Mouse (Mus musculus): ENCODE measurements around the gene Kbtbd4. TPM values are rescaled to one million over a fixed set of nuclear protein-coding genes. Genes with fewer than 3 reads are reported as not detected.
"Not testable (repeated sequence)": the region's sequence is repeated elsewhere in the genome, so short reads cannot be mapped to it uniquely, and the experiment has no call there.

Gene Kbtbd4
- polyA plus RNA-seq, 1 experiment from 2014 or later, result 55.9 TPM

GRCm38 (mm10) chr2:90885218-90886041, 19.1 kb upstream of the Kbtbd4 start, which contains the start of gene C1qtnf4:
TSS of gene C1qtnf4 (plus strand) at chr2:90885860.
- peak within 1 kb of the TSS; percentile 83 for H3K27ac ChIP-seq

DNA sequence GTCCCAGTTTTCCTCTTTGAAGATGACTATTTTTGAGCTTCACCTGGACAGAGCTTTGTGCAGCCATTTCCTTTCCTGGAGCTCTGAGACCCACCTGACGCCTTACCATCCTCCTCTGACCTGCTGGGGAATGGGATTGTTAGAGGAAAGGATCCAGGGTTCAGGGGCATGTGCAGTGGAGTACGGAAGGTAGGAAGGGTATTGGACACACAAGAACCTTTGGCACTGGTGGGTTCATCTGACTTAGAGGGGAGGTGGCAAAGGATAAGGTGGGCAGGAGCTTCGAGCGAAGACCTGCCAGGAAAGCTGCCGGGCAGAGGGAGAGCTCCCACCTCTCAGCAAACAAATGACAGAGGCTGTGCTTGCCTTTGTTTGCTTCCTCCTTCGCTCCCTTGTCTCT, 18.1 kb upstream of the Kbtbd4 start:
- no peaks in the 10 kb centered on the region for H3K9me3 ChIP-seq
- H3K27me3 ChIP-seq (ENCODE audit: insufficient read depth, poor library complexity, severe bottlenecking), result peaks cover 79% of the 10 kb centered on the region
- peak overlapping the region; percentile 65 for H3K4me3 ChIP-seq
- H3K4me1 ChIP-seq (replicated peaks), result peaks cover 40% of the 10 kb centered on the region
- H3K36me3 ChIP-seq, result no peaks in the 10 kb centered on the region
- H3K27ac ChIP-seq, result peak overlapping the region; percentile 53; the same call in 1 of the 2 replicates
- peak; percentile 15 for DNase-seq (ENCODE audit: low spot score)
- 13% methylated on average over 6 of the region's 6 CpGs for WGBS

More at GRCm38 (mm10) chr2:90885218-90886041, 19.1 kb upstream of the Kbtbd4 start, which contains the start of gene C1qtnf4:
- Histone ChIP-seq H3K4me1 (replicated peaks) (peaks cover 40% of the 10 kb centered on the region), H3K4me3 (peak within 1 kb of the TSS; percentile 65), H3K9me3 (no peaks in the 10 kb centered on the region), H3K27me3 (ENCODE audit: insufficient read depth, poor library complexity, severe bottlenecking) (peaks cover 71% of the 10 kb centered on the region), H3K36me3 (no peaks in the 10 kb centered on the region)
- WGBS, result 1% methylated on average over 45 of the region's 45 CpGs
- peak; percentile 59 for DNase-seq (ENCODE audit: low spot score)

DNA sequence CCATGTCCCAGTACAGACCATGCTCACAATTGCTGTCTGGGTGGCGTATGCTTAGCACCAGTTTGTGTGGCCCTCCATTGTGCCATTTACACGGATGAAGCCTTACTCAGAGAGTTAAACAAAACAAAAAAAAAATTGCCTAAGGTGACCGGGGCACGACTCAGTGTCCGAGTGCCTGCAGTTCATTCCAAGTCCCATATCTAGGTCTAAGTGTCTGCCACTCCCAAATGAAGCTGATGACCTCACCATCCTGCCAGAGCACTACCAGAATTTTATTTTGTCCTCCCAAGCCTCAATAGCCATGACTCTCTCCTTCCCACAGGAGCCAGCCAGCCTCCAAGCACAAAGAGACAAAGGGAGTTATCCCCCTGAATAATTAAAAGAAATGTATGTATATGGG, 16.9 kb upstream of the Kbtbd4 start:
- DNase-seq (ENCODE audit: low spot score), result no peak
- 68% methylated on average over 5 of the region's 5 CpGs for WGBS
- Histone ChIP-seq H3K36me3 (peaks cover 3% of the 10 kb centered on the region), H3K27ac (no peak overlapping the region), H3K4me1 (replicated peaks) (peaks cover 40% of the 10 kb centered on the region), H3K27me3 (ENCODE audit: insufficient read depth, poor library complexity, severe bottlenecking) (peaks cover 91% of the 10 kb centered on the region), H3K4me3 (no peak overlapping the region), H3K9me3 (no peaks in the 10 kb centered on the region)

DNA sequence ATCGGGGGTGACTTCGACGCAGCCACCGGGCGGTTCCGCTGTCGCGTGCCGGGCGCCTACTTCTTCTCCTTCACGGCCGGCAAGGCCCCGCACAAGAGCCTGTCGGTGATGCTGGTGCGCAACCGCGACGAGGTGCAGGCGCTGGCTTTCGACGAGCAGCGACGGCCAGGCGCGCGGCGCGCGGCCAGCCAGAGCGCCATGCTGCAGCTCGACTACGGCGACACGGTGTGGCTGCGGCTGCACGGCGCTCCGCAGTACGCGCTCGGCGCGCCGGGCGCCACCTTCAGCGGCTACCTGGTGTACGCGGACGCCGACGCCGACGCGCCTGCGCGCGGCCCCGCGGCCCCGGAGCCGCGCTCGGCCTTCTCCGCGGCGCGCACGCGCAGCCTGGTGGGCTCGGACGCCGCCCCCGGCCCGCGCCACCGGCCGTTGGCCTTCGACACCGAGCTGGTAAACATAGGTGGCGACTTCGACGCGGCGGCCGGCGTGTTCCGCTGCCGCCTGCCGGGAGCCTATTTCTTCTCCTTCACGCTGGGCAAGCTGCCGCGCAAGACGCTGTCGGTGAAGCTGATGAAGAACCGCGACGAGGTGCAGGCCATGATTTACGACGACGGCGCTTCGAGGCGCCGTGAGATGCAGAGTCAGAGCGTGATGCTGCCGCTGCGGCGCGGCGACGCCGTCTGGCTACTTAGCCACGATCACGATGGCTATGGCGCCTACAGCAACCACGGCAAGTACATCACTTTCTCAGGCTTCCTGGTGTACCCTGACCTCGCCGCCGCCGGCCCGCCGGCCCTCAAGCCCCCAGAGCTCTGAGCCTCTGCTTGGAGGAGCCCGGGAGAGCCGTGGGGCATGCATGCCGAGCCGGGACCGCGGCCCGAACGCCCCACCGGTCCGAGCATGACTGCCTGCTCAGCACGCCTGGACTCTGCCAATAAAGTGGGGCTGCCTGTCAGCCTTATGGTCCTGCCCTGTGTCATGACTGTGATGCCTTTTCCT, 14.7 kb upstream of the Kbtbd4 start:
- peak overlapping the region; percentile 74 for H3K27ac ChIP-seq

GRCm38 (mm10) chr2:90893673-90894298, 10.8 kb upstream of the Kbtbd4 start:
- 94% methylated on average over 6 of the region's 6 CpGs for WGBS

More for the DNA sequence above, 14.7 kb upstream of the Kbtbd4 start:
- WGBS, result 5% methylated on average over 133 of the region's 133 CpGs
- Histone ChIP-seq H3K36me3 (peaks cover 22% of the 10 kb centered on the region), H3K9me3 (no peaks in the 10 kb centered on the region), H3K4me1 (replicated peaks) (peaks cover 37% of the 10 kb centered on the region), H3K27me3 (ENCODE audit: insufficient read depth, poor library complexity, severe bottlenecking) (peaks cover 78% of the 10 kb centered on the region), H3K4me3 (peak overlapping the region; percentile 55)
- DNase-seq (ENCODE audit: low spot score), result peak; percentile 56

GRCm38 (mm10) chr2:90894299-90894677, 10.3 kb upstream of the Kbtbd4 start:
- 93% methylated on average over 3 of the region's 3 CpGs for WGBS
- not testable (repeated sequence) for H3K9me3 ChIP-seq; H3K27ac ChIP-seq; H3K4me3 ChIP-seq; DNase-seq (ENCODE audit: low spot score)
- peaks cover 66% of the 10 kb centered on the region for H3K36me3 ChIP-seq
- peaks cover 34% of the 10 kb centered on the region for H3K27me3 ChIP-seq (ENCODE audit: insufficient read depth, poor library complexity, severe bottlenecking)
- peaks cover 11% of the 10 kb centered on the region for H3K4me1 ChIP-seq (replicated peaks)

More at GRCm38 (mm10) chr2:90893673-90894298, 10.8 kb upstream of the Kbtbd4 start:
- Histone ChIP-seq H3K36me3 (peaks cover 61% of the 10 kb centered on the region), H3K27ac (no peak overlapping the region), H3K4me3 (no peak overlapping the region), H3K27me3 (ENCODE audit: insufficient read depth, poor library complexity, severe bottlenecking) (peaks cover 39% of the 10 kb centered on the region), H3K9me3 (no peaks in the 10 kb centered on the region), H3K4me1 (replicated peaks) (peaks cover 13% of the 10 kb centered on the region)
- DNase-seq (ENCODE audit: low spot score), result no peak

GRCm38 (mm10) chr2:90903398-90903797, 1.1 kb upstream of the Kbtbd4 start:
- no peaks in the 10 kb centered on the region for H3K9me3 ChIP-seq
- H3K27ac ChIP-seq, result peak overlapping the region; percentile 98
- peaks cover 23% of the 10 kb centered on the region for H3K4me1 ChIP-seq (replicated peaks)
- WGBS, result 89% methylated on average over 2 of the region's 2 CpGs
- H3K36me3 ChIP-seq, result peaks cover 72% of the 10 kb centered on the region
- DNase-seq (ENCODE audit: low spot score), result no peak
- no peaks in the 10 kb centered on the region for H3K27me3 ChIP-seq (ENCODE audit: insufficient read depth, poor library complexity, severe bottlenecking)
- H3K4me3 ChIP-seq, result peak overlapping the region; percentile 91

DNA sequence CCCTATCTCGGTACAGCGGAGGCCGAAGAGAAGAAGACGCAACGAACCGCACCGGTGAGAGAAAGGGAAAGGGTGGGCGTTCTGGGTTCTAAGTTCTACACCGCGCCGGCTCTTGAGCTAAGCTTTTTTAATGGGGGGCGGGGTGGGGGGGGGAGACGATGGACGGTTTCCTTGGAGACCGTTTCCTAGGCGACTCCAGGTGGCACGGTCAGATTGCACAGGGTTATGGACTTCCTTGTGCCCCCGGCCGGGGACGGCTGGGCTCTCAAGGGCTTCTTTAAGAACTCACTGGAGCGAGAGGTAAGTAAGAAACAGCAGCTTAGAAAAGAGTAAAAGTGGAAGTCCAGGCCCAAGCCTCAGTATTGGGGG, 300 bp downstream of the Kbtbd4 start:
- DNase-seq (ENCODE audit: low spot score), result no peak
- peaks cover 72% of the 10 kb centered on the region for H3K36me3 ChIP-seq
- no peaks in the 10 kb centered on the region for H3K27me3 ChIP-seq (ENCODE audit: insufficient read depth, poor library complexity, severe bottlenecking)
- WGBS, result under 1% methylated on average over 21 of the region's 21 CpGs
- peaks cover 23% of the 10 kb centered on the region for H3K4me1 ChIP-seq (replicated peaks)
- peak overlapping the region; percentile 98 for H3K27ac ChIP-seq
- peak overlapping the region; percentile 91 for H3K4me3 ChIP-seq
- no peaks in the 10 kb centered on the region for H3K9me3 ChIP-seq

GRCm38 (mm10) chr2:90906721-90907120, 2.2 kb downstream of the Kbtbd4 start:
- no peak overlapping the region for H3K4me3 ChIP-seq
- H3K4me1 ChIP-seq (replicated peaks), result peaks cover 23% of the 10 kb centered on the region
- H3K27ac ChIP-seq, result no peak overlapping the region
- DNase-seq (ENCODE audit: low spot score), result no peak
- no peaks in the 10 kb centered on the region for H3K9me3 ChIP-seq
- 97% methylated on average over 2 of the region's 2 CpGs for WGBS
- peaks cover 72% of the 10 kb centered on the region for H3K36me3 ChIP-seq
- H3K27me3 ChIP-seq (ENCODE audit: insufficient read depth, poor library complexity, severe bottlenecking), result no peaks in the 10 kb centered on the region

DNA sequence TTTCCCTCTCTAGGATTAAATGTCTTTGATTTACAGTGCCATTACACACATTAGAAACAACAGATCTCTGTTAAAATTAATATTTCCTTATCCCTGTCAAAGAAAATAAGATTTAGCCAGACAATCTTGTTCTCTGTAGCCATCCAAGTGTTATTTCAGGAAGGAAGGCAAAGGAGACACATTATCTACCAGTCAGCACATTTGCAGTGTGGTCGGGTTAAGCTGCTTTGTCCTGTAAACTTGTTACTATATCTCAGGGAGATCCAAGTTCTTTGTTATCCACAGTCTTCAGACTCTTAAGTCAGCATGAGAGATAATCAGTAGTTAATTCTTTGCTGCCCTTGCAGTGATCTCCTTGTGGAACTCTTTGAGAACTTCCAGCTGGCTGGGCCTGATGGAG, 6.3 kb downstream of the Kbtbd4 start:
- WGBS, result 92% methylated on average over 1 of the region's 1 CpGs
- H3K4me1 ChIP-seq (replicated peaks), result peaks cover 10% of the 10 kb centered on the region
- H3K36me3 ChIP-seq, result peaks cover 84% of the 10 kb centered on the region
- DNase-seq (ENCODE audit: low spot score), result no peak
- no peaks in the 10 kb centered on the region for H3K27me3 ChIP-seq (ENCODE audit: insufficient read depth, poor library complexity, severe bottlenecking)
- H3K27ac ChIP-seq, result no peak overlapping the region
- no peaks in the 10 kb centered on the region for H3K9me3 ChIP-seq
- no peak overlapping the region for H3K4me3 ChIP-seq

- no peak overlapping the region for H3K27ac ChIP-seq
- no peaks in the 10 kb centered on the region for H3K9me3 ChIP-seq
- H3K27me3 ChIP-seq (ENCODE audit: insufficient read depth, poor library complexity, severe bottlenecking), result no peaks in the 10 kb centered on the region
- H3K4me3 ChIP-seq, result no peak overlapping the region
- H3K4me1 ChIP-seq (replicated peaks), result peaks cover 15% of the 10 kb centered on the region
- no peak for DNase-seq (ENCODE audit: low spot score)
- WGBS, result 93% methylated on average over 1 of the region's 1 CpGs
- H3K36me3 ChIP-seq, result peaks cover 77% of the 10 kb centered on the region
Measured at GRCm38 (mm10) chr2:90911668-90912067, 7.1 kb downstream of the Kbtbd4 start.

DNA sequence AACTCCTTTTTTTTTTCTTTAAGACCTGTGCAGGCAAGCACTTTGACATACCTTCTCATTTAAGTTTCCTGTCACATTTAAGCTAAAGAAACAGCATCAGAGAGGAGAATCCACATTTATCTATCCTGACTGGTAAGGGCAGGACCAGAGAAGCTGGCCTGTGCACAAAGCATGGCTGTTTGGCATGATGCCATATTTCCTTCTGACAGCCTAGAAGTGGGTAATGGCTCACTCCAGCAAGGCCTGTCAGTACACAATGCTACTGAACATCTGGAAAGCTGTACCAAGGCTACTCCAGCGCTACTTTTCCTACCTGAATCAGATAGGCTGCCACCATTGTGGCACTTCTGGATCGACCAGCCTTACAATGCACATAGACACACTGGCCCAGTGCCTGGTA, 9.1 kb downstream of the Kbtbd4 start:
- Histone ChIP-seq H3K9me3 (no peaks in the 10 kb centered on the region), H3K4me3 (no peak overlapping the region), H3K4me1 (replicated peaks) (peaks cover 33% of the 10 kb centered on the region), H3K36me3 (peaks cover 57% of the 10 kb centered on the region), H3K27me3 (ENCODE audit: insufficient read depth, poor library complexity, severe bottlenecking) (no peaks in the 10 kb centered on the region; the same call in 1 of the 2 replicates), H3K27ac (no peak overlapping the region)
- no peak for DNase-seq (ENCODE audit: low spot score)
- 97% methylated on average over 2 of the region's 2 CpGs for WGBS

Measured in hindbrain, embryonic 10.5 days (tissue).